Mouse (Mus musculus) retina, postnatal 1 day (tissue): ENCODE measurements at regions not wholly inside any gene's neighbourhood (a gene's known extent, or its start where the extent isn't known, plus 50 kb on each side); places are given as distances from the start of the nearest gene placed in this dataset.

ENCODE experiments used
- DNase-seq: peaks from one replicate; pipeline ENCODE4 v3.0.0-alpha.2; 2012

- DNase-seq, result peak; percentile 23
Observed at GRCm38 (mm10) chr13:47602646-47603045, 480.2 kb downstream of the Rnf144b start.

GRCm38 (mm10) chr13:47611439-47611838 is 489.0 kb downstream of the Rnf144b start:
- no peak for DNase-seq

GRCm38 (mm10) chr13:47636511-47637103 is 514.2 kb downstream of the Rnf144b start:
- DNase-seq, result peak; percentile 42

- no peak for DNase-seq
Observed at GRCm38 (mm10) chr13:47642341-47642740, 519.9 kb downstream of the Rnf144b start.

- peak; percentile 50 for DNase-seq
Observed at GRCm38 (mm10) chr13:47645081-47645480, 522.6 kb downstream of the Rnf144b start.

GRCm38 (mm10) chr13:47647693-47648092 is 525.2 kb downstream of the Rnf144b start:
- DNase-seq, result no peak

GRCm38 (mm10) chr13:47650093-47650492 is 527.6 kb downstream of the Rnf144b start:
- no peak for DNase-seq

- DNase-seq, result no peak
Observed at GRCm38 (mm10) chr13:47666470-47666869, 544.0 kb downstream of the Rnf144b start.

- peak; percentile 92 for DNase-seq
Observed at GRCm38 (mm10) chr13:47666956-47667701, 544.7 kb downstream of the Rnf144b start.

- peak; percentile 30 for DNase-seq
Observed at GRCm38 (mm10) chr13:47688131-47688530, 565.7 kb downstream of the Rnf144b start.

GRCm38 (mm10) chr13:47693815-47694214 is 567.2 kb upstream of the Id4 start:
- DNase-seq, result no peak

GRCm38 (mm10) chr13:47695877-47696276 is 565.2 kb upstream of the Id4 start:
- DNase-seq, result no peak

GRCm38 (mm10) chr13:47700556-47700955 is 560.5 kb upstream of the Id4 start:
- no peak for DNase-seq

GRCm38 (mm10) chr13:47707961-47708609 is 552.9 kb upstream of the Id4 start:
- no peak for DNase-seq

- DNase-seq, result no peak
Observed at GRCm38 (mm10) chr13:47709323-47709722, 551.7 kb upstream of the Id4 start.

- no peak for DNase-seq
Observed at GRCm38 (mm10) chr13:47712507-47712906, 548.5 kb upstream of the Id4 start.

GRCm38 (mm10) chr13:47716265-47716664 is 544.8 kb upstream of the Id4 start:
- DNase-seq, result no peak

GRCm38 (mm10) chr13:47720645-47721044 is 540.4 kb upstream of the Id4 start:
- DNase-seq, result no peak

GRCm38 (mm10) chr13:47734415-47734814 is 526.6 kb upstream of the Id4 start:
- no peak for DNase-seq

- no peak for DNase-seq
Observed at GRCm38 (mm10) chr13:47735426-47736063, 525.5 kb upstream of the Id4 start.

- DNase-seq, result no peak
Observed at GRCm38 (mm10) chr13:47748906-47749305, 512.1 kb upstream of the Id4 start.

- no peak for DNase-seq
Observed at GRCm38 (mm10) chr13:47751033-47751432, 510.0 kb upstream of the Id4 start.

- peak; percentile 16 for DNase-seq
Observed at GRCm38 (mm10) chr13:47764802-47765597, 496.0 kb upstream of the Id4 start.
